Mouse (Mus musculus) thymus, adult 2 months (tissue): ENCODE results near the gene Mbtps2.

Source experiments
- CTCF ChIP-seq: fragments of 200-500 bp; IDR thresholded peaks from 2 replicates; pipeline ENCODE4 v1.5.1; 2012; ENCODE audit warnings: mild to moderate bottlenecking, control low read depth, low read length, moderate library complexity, borderline replicate concordance; ENCODE audit not compliant: control insufficient read depth, poor library complexity, insufficient read depth; ENCODE audit errors: extremely low read depth
- POLR2A ChIP-seq: fragments of 200-500 bp; IDR thresholded peaks from 2 replicates; pipeline ENCODE4 v1.6.1; 2012; ENCODE audit warnings: mild to moderate bottlenecking, low read length, control low read depth, moderate library complexity; ENCODE audit not compliant: control insufficient read depth, poor library complexity, insufficient read depth; ENCODE audit errors: extremely low read depth

DNA sequence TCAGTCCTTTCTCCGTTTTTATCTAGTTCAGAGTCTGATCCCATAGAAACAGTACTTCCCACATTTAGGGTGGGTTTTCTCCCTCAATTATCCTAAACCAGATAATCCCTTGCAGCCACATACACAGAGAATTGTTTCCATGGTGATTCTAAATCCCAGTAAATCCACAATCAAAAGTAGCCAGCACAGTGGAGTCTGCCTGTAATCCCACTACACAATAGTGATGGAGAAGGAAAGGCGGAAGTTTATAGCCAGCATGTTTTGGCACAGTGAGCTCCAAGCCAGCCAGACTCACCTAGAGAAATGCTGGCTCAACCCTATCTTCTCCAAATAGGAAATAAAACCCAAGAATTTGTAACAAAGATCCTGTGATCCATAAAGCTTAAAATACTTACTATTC is 3.9 kb downstream of the Mbtps2 start:
- TF ChIP-seq CTCF (no peak), POLR2A (no peak)
